Mouse (Mus musculus): ENCODE results near the gene H2-DMa.

The H2-DMa gene

DNA sequence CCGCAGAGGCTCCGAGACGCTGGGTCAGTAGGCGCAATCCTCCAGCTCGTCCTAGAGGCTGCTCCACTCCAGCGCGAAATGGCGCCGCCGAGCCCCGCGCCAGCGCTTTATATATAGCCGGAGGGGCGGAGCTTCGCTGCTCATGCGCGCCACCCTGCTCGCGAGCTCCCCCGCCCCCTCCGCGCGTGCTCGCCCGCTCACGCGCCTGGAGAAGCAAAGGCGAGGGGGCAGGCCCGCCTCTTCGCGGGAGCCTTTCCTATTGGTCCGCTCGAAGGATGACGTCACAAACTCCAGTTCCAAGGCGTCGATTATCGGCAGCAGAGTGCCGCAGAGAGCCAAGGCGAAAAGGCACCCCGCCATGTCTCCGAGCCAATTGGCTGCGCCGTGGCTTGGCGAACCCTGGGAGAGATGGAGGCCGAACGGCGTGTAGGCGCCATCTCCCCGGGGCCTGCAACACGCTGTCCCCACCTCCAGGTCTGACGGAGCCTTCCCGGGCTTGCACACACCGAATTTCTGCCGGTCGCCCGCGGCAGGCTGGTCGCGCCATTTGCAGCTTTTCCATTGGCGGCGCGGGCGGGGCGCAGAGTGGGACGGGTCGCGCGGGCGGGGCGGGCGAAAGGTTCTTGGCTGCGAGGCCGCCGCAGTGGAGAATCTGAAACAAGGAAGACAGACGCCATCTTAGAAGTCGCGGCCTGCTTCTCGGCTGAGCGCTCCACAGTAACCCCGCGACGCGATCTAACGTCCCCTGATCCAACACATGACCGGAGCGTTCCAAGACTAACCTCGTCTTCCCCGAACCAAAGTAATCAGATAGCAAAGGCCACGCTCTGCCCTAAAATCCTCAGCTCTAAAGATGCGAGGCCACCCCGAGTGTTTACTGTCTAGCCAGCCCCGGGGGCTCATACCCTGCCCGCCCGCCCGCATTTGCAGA is at the start of gene H2-DMa:
TSS of gene H2-DMa (plus strand) at position 293 of the 931 bp plus-strand sequence.
- DNase-seq (ENCODE audit: low spot score): peak; percentile 99

GRCm38 (mm10) chr17:34072091-34072490 is 47.2 kb upstream of the H2-DMa start:
- no peak for DNase-seq (ENCODE audit: low spot score)

- DNase-seq (ENCODE audit: low spot score): peak; percentile 34
These were observed 44.1 kb upstream of the H2-DMa start for GRCm38 (mm10) chr17:34075271-34075670.

DNA sequence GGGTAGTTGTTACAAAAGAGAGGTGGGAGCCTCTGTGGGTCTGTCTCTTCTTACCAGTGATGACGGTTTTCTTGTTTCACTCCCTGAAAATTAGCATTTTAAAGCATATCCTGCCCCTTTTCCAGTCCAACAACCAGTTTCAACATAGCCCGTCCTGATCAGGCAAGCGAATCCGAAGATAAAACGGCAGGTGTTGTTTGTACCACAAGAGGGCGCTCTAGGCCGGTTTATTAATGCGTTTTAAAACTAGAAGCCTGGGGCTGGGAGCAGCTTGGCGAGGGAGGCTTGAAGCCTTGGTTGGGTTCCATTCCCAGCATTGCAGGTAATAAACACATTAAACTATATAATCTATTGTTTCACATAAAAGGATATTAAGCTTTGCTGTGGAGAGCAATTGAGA is 41.8 kb upstream of the H2-DMa start:
- peak; percentile 82 for DNase-seq (ENCODE audit: low spot score)

DNA sequence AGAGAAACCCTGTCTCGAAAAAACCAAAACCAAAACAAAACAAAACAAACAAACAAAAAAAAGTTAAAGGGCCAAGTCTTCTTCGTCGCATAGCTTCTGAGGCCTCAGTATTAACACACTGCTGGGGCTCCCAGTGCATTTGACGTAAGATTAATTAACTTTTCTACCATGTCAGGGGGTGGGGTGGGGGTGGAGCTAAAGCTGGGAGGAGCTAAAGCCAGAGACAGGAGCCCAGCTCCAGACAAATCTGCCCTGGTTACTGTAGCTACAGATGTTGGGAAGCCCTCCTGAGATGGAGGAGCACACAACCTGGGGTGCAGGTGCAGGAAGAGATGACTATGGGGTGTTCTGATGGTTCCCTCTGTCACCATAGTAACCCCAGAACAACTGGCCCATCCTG is 41.2 kb upstream of the H2-DMa start:
- no peak for DNase-seq (ENCODE audit: low spot score)

GRCm38 (mm10) chr17:34079002-34079401 is 40.3 kb upstream of the H2-DMa start:
- DNase-seq (ENCODE audit: low spot score): no peak

GRCm38 (mm10) chr17:34079621-34080020 is 39.7 kb upstream of the H2-DMa start:
- DNase-seq (ENCODE audit: low spot score): peak; percentile 73

GRCm38 (mm10) chr17:34083104-34083503 is 36.2 kb upstream of the H2-DMa start:
- no peak for DNase-seq (ENCODE audit: low spot score)

DNA sequence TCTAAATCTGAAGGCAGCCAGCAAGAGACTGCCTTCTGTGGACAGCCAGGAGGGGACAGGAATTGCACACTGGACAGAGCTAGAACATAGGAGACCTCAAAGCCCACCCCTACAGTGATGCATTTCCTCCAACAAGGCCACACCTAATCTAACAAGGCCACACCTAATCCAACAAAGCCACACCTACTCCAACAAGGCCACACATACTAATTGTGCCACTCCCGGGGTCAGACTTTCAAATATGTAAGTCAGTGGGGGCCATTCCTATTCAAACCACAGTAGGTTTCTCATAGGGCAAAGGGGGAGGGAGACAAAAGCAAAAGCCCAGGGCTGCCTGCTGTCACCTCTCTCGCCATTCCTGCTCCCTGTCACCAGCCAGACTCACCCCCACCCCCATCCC is 32.0 kb upstream of the H2-DMa start:
- no peak for DNase-seq (ENCODE audit: low spot score)

DNA sequence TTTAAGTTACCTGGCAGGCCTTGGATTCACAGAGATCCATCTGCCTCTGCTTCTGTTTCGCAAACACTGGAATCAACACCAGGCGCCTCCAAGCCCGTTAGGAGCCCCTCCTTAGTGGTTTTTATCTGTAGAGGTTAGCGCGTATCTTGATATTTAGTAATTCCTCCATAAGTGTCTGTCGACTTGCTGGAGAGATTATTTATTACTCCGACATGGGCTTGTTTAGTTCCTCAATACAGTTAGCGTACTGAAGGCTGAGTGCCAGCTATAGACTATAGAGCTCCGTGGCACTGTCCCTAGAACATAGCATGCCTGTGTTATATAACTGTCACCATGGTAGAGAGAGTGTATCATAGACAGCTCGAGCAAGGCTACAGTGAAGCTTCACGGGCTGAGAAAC is 31.2 kb upstream of the H2-DMa start:
- no peak for DNase-seq (ENCODE audit: low spot score)

DNA sequence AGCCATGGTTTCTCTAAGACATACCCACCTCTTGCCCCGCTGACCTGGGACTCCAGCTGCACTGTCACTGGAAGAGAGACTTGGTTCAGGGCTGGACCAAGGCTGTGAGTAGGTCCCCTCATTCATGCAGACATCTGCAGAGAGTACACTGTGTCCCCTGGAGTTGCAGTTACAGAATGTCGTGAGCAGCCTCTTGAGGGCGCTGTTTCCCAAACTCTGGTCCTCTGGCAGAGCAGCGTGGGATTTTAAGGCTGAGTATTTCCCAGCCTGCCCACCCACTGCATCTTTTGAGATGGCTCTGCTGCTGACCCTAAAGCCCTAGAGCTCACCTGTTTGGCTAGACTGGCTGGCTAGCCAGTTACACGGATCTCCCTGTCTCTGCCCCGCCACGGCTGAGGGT is 28.4 kb upstream of the H2-DMa start:
- peak; percentile 51 for DNase-seq (ENCODE audit: low spot score)

DNA sequence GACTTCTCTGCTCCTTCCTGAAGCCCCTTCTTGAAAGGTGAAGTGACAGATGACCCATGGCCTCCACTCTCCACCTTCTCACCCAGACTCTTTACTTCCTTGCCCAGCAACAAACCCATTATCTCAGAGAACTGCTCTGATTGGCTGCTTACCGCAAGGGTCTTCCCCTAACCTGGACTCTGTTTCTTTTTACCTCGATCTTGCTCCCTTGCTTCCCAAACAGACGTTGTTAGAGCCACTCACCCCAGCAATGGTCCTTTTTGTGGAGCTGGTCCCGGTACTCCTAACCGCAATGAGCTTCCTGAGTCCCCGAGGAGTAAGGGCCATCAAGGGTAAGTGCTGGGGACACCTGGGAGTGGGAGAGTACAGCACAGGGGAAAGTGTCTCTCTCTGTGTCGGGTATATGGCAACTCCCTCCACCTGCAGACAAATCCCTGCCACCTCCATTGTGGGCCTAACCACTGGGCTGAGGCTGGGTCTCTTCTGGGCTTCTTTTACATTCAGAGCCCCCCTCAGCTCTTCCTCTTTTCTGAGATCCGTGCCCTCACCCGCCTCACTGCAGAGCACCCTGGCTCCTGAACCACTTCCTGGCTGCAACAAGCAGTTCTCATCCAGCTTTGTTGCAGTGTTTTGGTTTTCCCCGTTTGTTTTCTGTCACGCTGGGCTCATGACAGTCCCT is 27.0 kb upstream of the H2-DMa start, which contains the start of gene H2-Oa:
TSS of gene H2-Oa (plus strand) at position 144 of the 679 bp plus-strand sequence.
- DNase-seq (ENCODE audit: low spot score): no peak

GRCm38 (mm10) chr17:34093199-34093874 is 26.0 kb upstream of the H2-DMa start:
- DNase-seq (ENCODE audit: low spot score): peak; percentile 89

GRCm38 (mm10) chr17:34094283-34095035 is 24.9 kb upstream of the H2-DMa start:
- no peak for DNase-seq (ENCODE audit: low spot score)

DNA sequence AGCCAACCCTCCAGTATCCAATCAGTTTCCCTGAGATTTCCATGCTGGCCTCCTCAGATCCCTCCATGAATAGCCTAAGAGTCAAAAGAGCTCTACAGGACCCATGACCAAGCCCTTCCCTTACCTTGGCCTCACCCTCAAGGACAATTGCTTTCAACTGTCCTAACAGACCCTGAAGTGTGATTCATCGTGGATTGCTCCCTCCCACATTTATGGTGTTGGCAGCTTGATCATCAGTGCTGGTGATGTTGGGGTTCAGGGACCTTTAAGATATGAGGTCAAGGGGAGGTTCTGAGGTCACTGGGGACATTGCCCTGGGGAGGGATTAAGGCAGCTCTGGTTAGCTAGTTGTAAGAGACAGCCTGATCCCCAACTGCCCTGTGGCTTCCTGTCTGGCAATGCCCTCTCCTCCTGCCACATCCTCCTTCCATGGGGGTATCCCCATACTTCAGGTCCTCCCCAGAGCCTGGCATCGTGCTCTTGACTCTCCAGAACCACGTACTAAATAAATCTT is 22.8 kb upstream of the H2-DMa start:
- DNase-seq (ENCODE audit: low spot score): no peak

DNA sequence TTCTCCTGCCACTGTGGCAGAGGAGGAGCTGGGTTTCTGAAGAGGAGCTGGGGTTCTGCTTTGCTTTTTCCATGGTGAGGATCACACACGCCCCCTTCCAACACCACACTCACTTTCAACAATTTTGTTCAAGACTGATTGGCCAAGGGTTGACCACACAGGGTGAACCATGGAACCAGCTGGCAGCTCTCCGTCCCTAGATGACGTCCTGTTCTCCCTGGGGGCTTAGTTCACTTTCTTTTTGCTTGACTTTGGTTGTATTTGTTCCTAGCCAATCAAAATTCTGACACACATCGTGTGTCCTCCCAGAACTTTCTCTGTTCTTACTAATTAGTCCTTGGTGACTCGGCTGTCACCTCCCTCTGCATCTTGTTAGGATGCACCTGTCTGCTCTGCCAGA is 22.1 kb upstream of the H2-DMa start:
- DNase-seq (ENCODE audit: low spot score): no peak

GRCm38 (mm10) chr17:34098709-34099479 is 20.4 kb upstream of the H2-DMa start:
- DNase-seq (ENCODE audit: low spot score): no peak

- DNase-seq (ENCODE audit: low spot score): no peak
These were observed 19.8 kb upstream of the H2-DMa start for GRCm38 (mm10) chr17:34099531-34099930.

DNA sequence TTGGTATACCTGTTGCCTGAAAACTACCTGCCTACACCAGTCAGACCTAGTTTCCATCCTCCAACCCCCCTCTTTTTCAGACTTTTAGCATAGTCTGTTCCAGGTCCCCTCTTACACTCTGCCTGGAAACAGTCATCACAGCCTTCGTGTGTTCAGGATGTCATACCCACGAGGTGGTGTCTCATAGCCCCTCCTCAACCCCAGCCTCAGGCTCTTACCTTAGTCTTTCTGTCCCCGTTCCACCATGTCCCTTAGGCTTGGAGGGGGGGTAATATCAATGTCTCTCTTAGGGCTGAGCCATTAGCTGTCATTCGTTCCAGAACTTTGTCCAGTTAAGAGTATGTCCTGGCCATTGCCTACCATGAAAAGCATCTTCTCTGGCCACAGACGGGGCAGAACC is 18.2 kb upstream of the H2-DMa start:
- no peak for DNase-seq (ENCODE audit: low spot score)

DNA sequence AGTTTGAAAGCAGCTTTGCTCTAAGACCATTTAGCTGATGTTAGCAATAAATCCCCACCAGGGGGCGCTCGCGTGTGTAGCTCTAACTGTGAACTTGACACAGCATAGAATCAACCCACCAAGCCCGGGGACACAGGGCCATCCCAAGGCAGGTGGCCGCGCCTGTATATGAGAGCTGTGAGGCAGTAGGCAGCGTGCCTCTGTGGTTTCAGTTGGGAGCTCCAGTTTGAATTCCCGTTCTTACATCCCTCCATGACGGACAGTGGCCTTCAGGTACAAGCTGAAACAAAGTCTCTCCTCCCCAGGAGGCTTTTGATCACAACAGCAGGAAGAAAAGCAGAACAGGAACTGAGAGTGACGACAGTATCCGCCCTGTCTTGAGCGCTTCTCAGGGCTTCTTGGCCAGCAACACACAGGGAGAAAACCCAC is 17.7 kb upstream of the H2-DMa start:
- DNase-seq (ENCODE audit: low spot score): peak; percentile 85

GRCm38 (mm10) chr17:34102831-34103230 is 16.5 kb upstream of the H2-DMa start:
- no peak for DNase-seq (ENCODE audit: low spot score)
